Mouse (Mus musculus): ENCODE data around the gene Il21r.

Gene Il21r

GRCm38 (mm10) chr7:125574832-125575231 is 28.4 kb upstream of the Il21r start:
- DNase-seq (ENCODE audit: low spot score in 2 of 2) = no peak

DNA sequence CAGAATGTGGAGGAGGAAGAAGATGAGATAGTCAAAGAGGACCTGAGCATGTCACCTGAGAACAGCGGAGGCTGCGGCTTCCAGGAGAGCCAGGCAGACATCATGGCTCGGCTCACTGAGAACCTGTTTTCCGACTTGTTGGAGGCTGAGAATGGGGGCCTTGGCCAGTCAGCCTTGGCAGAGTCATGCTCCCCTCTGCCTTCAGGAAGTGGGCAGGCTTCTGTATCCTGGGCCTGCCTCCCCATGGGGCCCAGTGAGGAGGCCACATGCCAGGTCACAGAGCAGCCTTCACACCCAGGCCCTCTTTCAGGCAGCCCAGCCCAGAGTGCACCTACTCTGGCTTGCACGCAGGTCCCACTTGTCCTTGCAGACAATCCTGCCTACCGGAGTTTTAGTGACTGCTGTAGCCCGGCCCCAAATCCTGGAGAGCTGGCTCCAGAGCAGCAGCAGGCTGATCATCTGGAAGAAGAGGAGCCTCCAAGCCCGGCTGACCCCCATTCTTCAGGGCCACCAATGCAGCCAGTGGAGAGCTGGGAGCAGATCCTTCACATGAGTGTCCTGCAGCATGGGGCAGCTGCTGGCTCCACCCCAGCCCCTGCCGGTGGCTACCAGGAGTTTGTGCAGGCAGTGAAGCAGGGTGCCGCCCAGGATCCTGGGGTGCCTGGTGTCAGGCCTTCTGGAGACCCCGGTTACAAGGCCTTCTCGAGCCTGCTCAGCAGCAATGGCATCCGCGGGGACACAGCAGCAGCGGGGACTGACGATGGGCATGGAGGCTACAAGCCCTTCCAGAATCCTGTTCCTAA is 27.3 kb upstream of the Il21r start:
- DNase-seq (ENCODE audit: low spot score in 2 of 2) = no peak

- DNase-seq (ENCODE audit: low spot score in 2 of 2) = no peak
Observed at GRCm38 (mm10) chr7:125576982-125577381, 26.2 kb upstream of the Il21r start.

GRCm38 (mm10) chr7:125577486-125578088 is 25.6 kb upstream of the Il21r start:
- DNase-seq (ENCODE audit: low spot score in 2 of 2) = no peak

GRCm38 (mm10) chr7:125578106-125578505 is 25.1 kb upstream of the Il21r start:
- no peak for DNase-seq (ENCODE audit: low spot score in 2 of 2)

GRCm38 (mm10) chr7:125579545-125580219 is 23.5 kb upstream of the Il21r start:
- DNase-seq (ENCODE audit: low spot score in 2 of 2) = no peak

- DNase-seq (ENCODE audit: low spot score in 2 of 2) = no peak
Observed at GRCm38 (mm10) chr7:125580220-125580549, 23.0 kb upstream of the Il21r start.

GRCm38 (mm10) chr7:125580625-125581316 is 22.5 kb upstream of the Il21r start:
- DNase-seq (ENCODE audit: low spot score in 2 of 2) = no peak

GRCm38 (mm10) chr7:125581317-125581672 is 21.9 kb upstream of the Il21r start:
- peak; percentile 88 to 90 for DNase-seq (ENCODE audit: low spot score in 2 of 2)

- no peak for DNase-seq (ENCODE audit: low spot score in 2 of 2)
Observed at GRCm38 (mm10) chr7:125583325-125584004, 19.8 kb upstream of the Il21r start.

DNA sequence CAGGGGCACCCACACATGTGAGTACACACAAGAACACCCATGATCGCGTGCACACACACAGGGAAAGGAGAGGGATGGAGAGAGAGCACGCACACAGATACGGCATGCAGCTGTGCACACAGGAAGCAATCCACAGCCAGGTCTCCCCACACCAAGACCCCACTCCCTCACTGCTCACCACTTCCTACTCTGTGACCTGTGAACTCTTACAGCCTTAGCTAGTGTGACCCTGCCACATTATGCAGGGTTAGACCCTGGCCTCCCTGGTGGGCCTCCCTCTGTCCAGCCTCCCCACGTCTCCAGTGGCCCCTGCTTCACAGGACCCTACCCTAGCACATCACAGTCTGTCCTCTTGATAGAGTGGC is 19.2 kb upstream of the Il21r start:
- DNase-seq (ENCODE audit: low spot score in 2 of 2) = no peak

GRCm38 (mm10) chr7:125586355-125586754 is 16.9 kb upstream of the Il21r start:
- no peak for DNase-seq (ENCODE audit: low spot score in 2 of 2)

DNA sequence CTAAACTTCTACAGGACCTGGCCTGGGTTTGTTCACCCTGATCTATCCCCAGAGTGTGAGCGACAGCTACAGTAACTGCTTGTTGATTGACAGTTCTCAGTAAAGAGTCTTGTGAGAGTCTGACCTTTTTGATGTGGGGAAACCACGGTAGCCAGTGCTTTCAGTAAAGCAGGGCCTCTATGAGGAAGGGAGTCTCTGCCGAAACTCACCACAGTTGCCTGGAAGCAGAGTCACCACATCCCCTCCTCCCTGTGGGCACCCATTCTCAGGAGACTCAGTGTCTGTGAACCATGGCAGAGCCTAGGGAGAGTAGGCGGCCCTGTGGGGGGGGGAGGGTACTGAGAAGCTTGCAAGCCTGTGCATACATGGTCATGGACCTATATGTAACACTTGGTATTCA is 14.5 kb upstream of the Il21r start:
- DNase-seq (ENCODE audit: low spot score in 2 of 2) = peak; percentile 58 to 72

GRCm38 (mm10) chr7:125589896-125590295 is 13.3 kb upstream of the Il21r start:
- no peak for DNase-seq (ENCODE audit: low spot score in 2 of 2)

DNA sequence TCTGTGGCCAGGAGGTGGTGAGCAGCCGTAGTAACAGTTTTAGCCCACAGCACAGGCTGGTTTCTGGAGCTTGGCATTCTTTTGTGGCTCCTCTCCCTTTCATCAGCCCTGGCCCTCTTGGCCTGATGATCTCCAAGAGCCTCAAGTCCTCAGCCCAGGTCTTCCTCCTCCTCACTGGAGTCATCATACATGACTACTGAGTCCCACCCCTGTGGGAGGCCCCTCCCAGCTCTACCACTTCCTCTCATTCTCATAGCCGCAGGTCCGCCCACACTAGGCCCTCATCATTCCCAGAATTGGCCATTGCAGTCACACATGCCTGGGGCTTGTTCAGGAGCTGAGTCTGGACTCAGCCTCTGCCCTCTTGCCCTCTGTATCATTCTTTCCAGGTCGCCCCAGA is 9.4 kb upstream of the Il21r start:
- DNase-seq (ENCODE audit: low spot score in 2 of 2) = no peak

GRCm38 (mm10) chr7:125596406-125596805 is 6.8 kb upstream of the Il21r start:
- DNase-seq (ENCODE audit: low spot score in 2 of 2) = no peak

- DNase-seq (ENCODE audit: low spot score in 2 of 2) = no peak
Observed at GRCm38 (mm10) chr7:125597083-125597482, 6.1 kb upstream of the Il21r start.

DNA sequence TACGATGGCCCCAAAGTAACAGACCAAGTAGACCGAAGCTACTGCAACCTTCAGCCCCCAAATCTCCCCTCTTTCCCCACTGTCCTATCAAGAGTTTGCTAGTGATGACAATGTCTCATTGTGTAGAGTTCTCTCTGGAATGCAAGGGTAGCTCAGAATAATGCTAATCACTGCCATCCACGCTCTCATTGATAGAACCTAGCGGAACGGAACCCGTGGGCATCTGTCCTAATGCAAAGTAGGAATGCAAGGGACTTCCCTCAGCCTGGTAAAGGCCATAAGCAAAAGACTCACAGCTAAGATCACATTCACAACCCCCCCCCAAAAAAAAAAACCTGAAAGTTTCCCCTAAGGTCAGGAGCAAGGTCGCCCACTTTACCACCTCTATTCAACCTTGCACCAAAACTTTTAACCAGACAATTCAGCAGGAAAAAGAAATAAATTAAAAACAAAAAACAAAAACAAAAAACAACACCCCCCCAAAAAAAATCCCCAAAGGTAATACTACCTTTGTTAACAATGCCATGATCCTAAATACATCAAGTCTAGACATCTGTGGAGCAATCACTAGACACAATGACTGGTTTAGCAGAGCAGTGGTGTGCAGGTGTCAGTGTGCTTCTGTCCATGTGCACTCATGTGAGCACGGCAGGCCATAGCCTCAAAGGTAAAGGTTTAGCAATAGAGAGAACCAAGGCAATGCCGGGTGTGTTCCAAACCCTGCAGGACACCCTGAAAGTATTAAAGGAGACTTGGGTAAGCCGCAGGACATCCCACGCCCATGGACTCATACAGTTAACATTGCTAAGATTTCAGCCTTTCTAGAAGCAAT is 5.5 kb upstream of the Il21r start:
- DNase-seq (ENCODE audit: low spot score in 2 of 2) = no peak

DNA sequence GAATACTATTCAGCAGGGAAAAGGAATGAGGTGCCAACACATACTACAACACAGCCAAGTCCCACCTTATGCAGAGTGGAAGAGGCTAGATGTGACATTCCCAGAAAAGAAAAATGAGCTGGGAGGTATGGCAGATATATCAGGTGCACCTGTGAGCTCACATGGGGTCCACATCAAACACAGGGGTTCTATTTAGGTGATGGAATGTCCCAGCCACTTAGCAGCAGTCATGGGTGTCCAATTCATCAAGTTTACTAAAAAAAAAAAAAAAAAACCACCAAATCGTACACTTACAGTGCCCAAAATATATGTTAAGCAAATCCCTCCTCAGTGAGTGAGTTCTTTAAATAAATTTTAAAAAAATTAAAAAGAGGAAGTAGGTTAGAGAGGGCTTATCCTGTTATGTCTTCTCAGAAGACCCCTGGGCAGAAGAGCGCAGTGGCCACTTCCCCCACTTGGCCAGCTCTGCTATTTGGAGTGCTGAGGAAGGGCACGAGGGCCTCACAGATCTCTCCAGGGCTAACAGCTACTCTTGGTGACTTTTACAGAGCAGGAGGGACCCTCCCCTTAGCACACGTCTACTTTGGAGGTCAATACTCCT is 3.8 kb upstream of the Il21r start:
- DNase-seq (ENCODE audit: low spot score in 2 of 2) = no peak

DNA sequence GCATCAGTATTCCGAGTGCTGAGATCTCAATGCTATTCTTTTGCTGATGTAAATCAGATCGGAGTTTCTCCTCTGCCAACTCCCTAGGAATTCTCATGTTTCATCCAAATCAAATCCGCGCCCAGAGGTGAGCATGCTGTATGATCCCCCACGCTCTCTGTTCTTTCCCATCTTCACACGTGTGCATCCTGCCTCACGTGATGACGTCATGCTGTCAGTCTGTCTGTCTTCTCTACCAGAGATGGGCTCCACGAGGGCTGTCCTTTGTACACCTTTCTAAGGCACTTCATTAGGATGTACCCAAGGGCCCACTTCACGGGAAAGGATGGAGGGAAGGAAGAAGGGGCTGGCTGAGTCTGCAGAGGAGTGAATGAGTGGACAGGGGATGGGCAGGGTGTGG is 3.1 kb upstream of the Il21r start:
- no peak for DNase-seq (ENCODE audit: low spot score in 2 of 2)

Data from natural killer cell, adult 2 months (primary cell).